Mouse (Mus musculus) thymus, adult 2 months (tissue): ENCODE data around the gene Sh3d19.

Experiments
- CTCF ChIP-seq: fragments of 200-500 bp; IDR thresholded peaks from 2 replicates; pipeline ENCODE4 v1.5.1; 2012; ENCODE audit warnings: mild to moderate bottlenecking, control low read depth, low read length, moderate library complexity, borderline replicate concordance; ENCODE audit not compliant: control insufficient read depth, poor library complexity, insufficient read depth; ENCODE audit errors: extremely low read depth
- POLR2A ChIP-seq: fragments of 200-500 bp; IDR thresholded peaks from 2 replicates; pipeline ENCODE4 v1.6.1; 2012; ENCODE audit warnings: mild to moderate bottlenecking, low read length, control low read depth, moderate library complexity; ENCODE audit not compliant: control insufficient read depth, poor library complexity, insufficient read depth; ENCODE audit errors: extremely low read depth

- TF ChIP-seq CTCF (no peak), POLR2A (no peak)
Measured at GRCm38 (mm10) chr3:86013837-86014236, 42.9 kb downstream of the Sh3d19 start.
